Mouse (Mus musculus) cortical plate, adult 2 months (tissue): Measurements from ENCODE around the gene Pklr.

Source experiments
- CTCF ChIP-seq: fragments of 200-500 bp; IDR thresholded peaks from 2 replicates; pipeline ENCODE4 v1.5.1; 2011; ENCODE audit warnings: mild to moderate bottlenecking, control low read depth, low read length; ENCODE audit not compliant: insufficient read depth; ENCODE audit errors: extremely low read depth
- POLR2A ChIP-seq: fragments of 200-500 bp; IDR thresholded peaks from 2 replicates; pipeline ENCODE4 v1.6.1; 2011; ENCODE audit warnings: mild to moderate bottlenecking, low read length, control low read depth; ENCODE audit not compliant: insufficient read depth; ENCODE audit errors: extremely low read depth

GRCm38 (mm10) chr3:89133063-89133450, 2.9 kb upstream of the Pklr start:
- no peak for TF ChIP-seq CTCF
- TF ChIP-seq POLR2A: no peak
